Mouse (Mus musculus): ENCODE results near the gene Hnf1a.

DNA sequence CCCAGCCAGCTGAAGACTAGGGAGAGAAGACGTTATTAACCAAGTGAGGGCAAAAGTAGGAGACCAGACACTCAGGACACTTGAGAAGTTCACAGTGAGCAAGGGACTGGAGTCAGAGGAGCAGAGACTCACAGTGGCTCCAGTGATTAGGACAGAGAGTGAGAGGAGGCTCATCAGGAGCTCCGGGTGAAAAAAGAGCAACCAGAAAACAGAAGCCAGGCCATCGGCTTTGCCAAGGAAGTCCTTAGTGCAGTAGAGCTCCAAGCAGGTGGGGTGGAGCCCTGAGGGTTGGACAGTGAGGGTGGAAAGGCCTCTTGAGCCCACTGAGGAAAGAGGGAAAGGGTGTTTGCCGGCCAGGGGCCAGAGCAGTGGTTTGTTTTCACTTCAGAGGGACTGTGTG is 47.9 kb upstream of the Hnf1a start:
- TF ChIP-seq MYOG (IDR thresholded peaks at IDR 0.05; ENCODE audit: control insufficient read depth in 1 of 3, insufficient read depth in 1 of 3, insufficient read length in 2 of 3, low read depth in 2 of 3) (no peak), MAX (IDR thresholded peaks at IDR 0.05; ENCODE audit: low read depth) (no peak), POLR2A (IDR thresholded peaks at IDR 0.05; ENCODE audit: insufficient read length, low read depth) (no peak), TCF12 (IDR thresholded peaks at IDR 0.05; ENCODE audit: insufficient read depth, poor library complexity, severe bottlenecking) (no peak), TCF3 (IDR thresholded peaks at IDR 0.05; ENCODE audit: insufficient read length, low read depth) (no peak), REST (IDR thresholded peaks at IDR 0.05; ENCODE audit: insufficient read depth, insufficient read length) (no peak), USF1 (IDR thresholded peaks at IDR 0.05; ENCODE audit: low read depth) (no peak), E2F4 (IDR thresholded peaks at IDR 0.05; ENCODE audit: insufficient read depth) (no peak), POLR2AphosphoS2 (IDR thresholded peaks at IDR 0.05; ENCODE audit: insufficient read length, low read depth) (no peak), CEBPB (IDR thresholded peaks at IDR 0.05; ENCODE audit: insufficient read depth, poor library complexity, severe bottlenecking) (no peak)

Measured in myocyte (in vitro differentiated cells).